Mouse (Mus musculus): ENCODE results near the gene Prkcz.

Prkcz gene

DNA sequence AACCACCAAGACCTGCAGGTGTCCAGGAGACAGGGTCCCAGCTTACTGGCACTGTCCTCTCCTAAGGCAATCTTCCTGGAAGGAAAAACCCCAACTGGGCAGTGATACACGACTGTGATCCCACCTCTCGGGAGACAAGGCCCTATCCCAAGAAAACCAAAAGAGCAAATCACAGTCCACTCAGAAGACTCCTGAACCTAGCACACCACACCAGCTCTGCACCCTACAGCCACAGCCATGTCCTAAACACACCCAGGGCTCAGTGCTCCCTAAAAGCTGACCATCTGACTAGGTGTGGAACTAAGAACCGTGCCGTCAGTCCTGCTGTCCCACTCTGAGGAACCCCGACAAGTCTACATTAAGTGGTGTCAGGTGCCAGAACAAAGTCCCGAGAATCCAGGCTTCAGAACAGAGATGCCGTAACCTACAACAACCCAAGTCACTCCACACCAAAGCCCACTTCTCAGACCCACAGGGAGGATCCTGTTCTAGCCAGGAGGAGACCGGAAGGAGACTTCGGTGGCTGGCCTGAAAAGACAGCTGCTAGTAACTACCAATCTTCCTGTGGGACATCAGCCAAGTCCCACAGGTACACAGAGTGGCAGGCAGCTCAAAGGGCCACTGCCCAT lies 142.9 kb downstream of the Prkcz start:
- DNase-seq = no peak

DNA sequence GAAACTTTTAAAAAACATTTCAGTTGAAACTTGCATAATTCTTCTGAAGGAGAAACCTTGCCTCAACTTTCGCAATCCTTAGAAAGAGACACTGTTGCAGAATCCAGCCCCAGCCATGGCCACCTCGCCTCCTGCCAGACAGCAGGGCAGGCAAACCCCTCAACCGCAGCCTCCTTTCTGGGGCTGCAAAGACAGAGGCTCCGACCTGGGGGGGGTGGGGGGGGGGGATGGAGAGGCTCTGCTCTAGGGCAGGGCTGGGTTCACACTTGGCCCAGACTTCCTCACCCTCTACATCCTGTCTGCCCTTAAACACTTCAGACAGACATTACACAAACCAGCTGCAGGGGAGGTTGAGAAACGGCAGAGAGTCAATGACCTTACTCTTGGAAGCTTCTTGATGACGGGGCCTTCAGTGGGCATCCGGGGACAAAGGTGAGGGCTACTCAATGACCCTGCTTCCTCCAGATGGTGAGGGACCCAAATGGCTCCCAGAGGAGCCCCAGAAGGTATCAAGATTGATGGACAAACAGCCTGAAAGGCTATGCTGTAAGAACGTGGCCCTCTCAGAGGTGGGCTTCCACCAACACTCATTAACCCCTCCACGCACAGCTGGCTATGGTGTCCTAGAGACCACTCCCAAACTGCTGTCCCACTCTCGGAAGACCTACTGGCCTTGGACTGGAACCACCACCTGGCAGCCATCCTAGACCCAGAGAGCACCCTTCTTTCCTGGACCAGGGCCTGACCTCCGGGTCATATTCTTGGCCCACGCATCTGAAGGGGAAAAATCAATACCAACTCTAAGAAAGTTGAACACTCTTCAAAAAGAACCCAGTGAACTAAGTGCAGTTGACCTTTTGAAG lies 143.7 kb downstream of the Prkcz start:
- no peak for DNase-seq

DNA sequence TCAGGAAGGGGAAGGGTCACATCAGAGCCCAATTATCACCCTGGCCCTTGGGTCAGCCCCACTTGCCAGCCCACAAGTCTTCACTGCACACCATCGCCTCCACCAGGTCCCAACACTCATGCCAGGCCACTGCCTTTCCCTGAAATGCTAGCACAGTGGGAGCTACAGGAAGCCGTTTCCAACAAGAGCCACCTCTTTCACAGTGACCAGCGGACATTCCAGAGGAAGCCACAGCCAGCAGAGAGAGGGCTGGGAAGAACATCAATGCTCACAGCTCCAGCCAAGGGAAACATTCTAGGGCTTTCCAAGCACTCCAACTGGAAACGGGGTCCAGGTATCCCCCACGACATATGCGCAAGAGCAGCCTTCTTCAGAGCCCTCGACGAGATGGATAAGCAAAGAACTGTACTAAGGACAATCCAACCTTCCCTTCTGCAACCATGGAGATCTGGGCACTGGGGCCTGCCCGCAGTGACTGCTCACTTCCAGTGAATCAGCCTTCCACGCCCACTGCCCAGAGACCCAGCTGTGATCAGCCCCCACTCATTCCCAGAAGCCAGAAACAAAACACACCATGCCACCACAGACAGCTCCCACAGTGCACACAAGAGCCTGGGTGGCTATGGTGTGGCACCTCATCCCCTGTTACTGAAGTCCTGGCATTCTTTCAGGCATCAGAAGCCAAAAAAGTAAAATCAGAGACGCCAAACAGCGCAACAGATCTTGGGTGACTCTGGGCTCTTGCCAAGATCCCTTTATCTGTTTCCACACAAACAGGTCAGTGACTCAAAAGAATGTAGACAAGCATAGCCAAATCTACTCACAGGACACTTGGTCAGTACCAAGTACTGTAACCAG lies 145.2 kb downstream of the Prkcz start:
- no peak for DNase-seq

DNA sequence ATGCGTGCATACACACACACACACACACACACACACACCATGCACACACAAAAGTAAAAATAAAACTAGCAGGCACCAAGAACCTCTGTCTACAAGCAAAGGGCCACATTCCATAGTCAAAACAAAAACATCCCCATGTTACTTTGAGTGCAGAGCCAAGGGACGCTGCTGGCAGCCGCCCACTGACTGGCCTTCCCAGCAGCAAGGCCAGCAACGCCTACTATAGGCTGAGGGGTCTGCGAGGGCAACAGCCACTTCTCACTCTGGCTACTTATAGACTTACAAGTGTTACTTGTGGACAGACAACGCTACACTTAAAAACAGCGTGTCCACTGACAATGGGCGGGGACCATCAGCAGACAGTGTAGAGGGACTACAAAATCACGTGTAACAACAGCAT lies 146.0 kb downstream of the Prkcz start:
- no peak for DNase-seq

DNA sequence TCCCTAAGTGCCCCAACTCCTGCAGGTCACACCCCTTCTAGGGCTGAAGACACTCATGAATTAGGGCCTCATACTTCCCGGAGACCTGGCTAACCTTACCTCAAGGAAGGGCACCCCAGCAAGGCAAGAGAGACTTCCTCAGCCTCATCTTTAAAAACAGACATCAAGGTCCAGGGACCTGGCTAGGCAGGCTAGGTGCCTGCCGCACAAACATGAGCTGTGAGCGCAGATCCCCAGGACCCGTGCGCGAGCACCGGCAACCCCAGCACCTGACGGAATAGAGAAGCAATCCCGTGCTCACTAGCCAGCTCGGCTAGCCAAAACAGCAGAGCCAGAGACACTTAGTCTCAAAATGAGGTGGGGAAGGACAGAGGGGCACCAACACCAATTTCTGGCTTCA lies 146.4 kb downstream of the Prkcz start:
- no peak for DNase-seq

DNA sequence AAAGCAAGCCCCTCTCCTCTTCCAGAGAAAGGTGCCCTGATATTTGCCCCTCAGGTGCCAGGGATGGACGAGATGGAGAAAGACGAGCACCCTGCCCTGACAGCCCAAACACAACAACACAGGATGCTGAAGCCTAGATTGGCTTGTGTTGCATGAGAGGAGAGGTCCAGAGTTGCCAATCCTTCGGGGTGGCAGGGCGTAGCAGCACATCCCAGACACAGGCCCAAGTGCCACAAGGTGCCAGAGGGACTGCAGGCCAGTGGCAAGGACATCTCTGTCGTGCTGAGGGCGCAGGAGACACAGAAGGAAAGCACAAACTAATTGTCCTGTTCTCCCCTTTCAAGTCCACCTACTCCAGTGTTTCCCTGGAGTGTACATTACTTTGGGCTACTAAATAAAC lies 147.0 kb downstream of the Prkcz start:
- DNase-seq = no peak

DNA sequence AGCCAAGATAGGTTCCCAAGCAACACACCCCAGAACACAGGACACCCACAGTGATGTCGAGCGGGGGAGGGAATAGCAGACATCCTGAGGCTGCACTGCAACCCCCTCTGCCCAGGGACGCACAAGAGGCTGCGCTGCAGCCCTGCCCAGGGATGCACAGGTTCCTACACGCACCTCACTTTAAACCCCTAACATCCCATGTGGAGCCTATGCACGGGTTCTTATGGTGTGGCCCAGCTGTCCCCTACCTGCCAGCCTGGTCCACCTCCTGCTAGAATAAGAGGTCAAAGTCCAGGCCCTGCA lies 147.5 kb downstream of the Prkcz start:
- no peak for DNase-seq

DNA sequence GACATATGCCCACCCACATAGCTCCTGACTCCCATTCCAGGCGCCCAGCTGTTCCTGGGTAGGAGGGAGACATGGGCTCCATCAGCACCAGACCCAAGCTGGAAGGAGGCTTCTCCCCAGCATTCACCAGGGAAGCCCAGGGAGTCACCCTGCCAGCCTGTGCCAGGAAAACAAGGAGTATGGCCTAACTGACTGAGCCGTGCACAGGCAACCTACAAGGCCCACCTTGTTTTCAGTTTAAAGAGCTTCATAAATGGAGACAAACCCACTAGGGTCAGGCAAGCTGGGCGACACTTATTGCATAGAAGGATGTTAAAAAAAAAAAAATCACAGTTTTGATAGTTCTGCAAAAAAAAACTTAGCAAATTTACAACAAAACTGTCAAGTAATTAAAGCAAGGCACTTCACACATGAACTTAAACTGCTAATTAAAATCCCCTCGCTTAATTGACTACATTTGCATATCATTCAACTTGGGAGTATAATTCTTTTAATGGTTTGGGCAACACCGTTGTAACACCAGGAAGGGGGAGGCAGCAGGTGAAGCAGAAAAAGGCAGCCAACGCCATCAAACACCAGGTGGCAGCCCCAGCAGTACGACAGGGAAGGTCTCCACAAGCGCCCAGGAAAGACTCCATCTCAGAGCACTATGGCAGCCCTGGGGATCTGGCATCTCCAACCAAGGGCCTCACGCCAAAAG lies 148.0 kb downstream of the Prkcz start:
- DNase-seq = peak; percentile 64 to 72
